Mouse (Mus musculus) spleen, adult 12 weeks (tissue): Measurements from ENCODE around the gene Abca2.

Experiments
- DNase-seq: peaks from one replicate; pipeline ENCODE4 v3.0.0; 2022; ENCODE audit warnings: low spot score

Abca2 gene

GRCm38 (mm10) chr2:25493476-25493961 is 65.0 kb downstream of the Abca2 start, which contains the start of gene Lcn12:
Lcn12 (minus strand) TSS chr2:25493911.
- no peak for DNase-seq

GRCm38 (mm10) chr2:25496462-25496861 is 68.0 kb downstream of the Abca2 start:
- no peak for DNase-seq
